Mouse (Mus musculus) frontal cortex, postnatal 36 days (tissue): ENCODE results near the gene Ppm1b.

Source experiments
- DNase-seq, 2 experiments: peaks; one replicate each; pipeline ENCODE4 v3.0.0; 2022; ENCODE audit warnings: low spot score in 2 of 2

Ppm1b gene

DNA sequence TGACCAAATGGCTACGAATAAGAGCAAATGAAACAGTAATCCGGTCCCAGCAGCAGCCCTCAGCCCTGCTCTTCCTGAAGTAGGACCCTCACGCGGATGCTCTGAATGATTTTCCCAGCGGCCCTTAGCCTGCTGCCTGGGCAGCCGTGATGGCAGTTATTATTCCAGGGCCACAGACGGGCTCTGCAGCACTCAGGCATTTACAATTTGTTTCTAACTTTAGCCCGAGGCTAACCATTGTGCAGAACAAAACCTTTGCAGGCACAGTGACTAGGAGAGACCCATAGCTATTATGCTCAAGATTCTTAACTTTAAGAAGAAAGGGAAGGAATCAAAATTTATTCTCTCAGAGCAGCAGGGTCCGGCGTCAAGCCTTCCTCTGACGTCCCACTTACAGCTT is 115.8 kb downstream of the Ppm1b start:
- DNase-seq, result no peak

DNA sequence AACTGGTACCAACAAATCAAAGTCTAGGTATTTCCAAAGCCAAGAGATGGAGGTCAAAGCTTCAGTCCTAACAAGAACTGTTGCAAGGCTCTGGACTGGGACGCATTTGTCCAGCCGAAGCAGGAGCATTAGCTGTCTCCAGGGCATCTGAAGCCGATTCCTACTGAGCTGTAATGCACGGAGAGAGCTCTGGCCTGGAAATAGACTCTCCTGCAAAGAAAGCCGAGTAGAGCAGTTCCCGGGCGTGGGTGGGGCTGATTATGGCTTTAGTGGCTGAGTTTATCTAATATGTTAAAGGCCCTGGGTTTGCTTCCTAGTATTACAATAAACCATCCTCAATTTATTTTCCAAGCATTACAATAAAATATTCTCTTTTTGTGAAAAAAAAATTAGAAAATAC is 116.7 kb downstream of the Ppm1b start:
- DNase-seq, result no peak
